Mouse (Mus musculus): ENCODE results near the gene Lpcat2b.
"Not testable (repeated sequence)": the region's sequence is repeated elsewhere in the genome, so short reads cannot be mapped to it uniquely, and the experiment has no call there.

Gene Lpcat2b

DNA sequence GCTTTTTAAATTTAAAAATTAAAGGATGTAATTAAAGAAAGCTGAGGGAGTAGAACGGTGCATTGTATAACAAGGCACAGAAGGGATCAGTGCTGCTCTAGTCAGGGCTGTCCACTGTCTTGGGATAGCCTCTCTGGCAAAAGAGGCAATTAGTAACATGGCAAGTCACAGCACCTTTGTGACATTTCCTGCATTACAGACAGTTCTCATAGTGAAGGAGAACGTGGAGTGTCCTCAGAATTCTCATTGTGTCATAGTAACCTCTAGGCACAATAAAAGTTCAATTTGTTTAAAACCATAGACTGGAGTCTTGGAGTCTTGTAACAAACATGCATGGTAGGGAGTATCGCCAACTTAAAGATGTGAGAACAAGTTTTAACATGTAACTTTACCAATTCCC lies at the start of gene Lpcat2b:
Gene Lpcat2b, plus strand, starts transcription at position 301 of the 400 bp plus-strand sequence.
- CTCF ChIA-PET, result no interaction called here
- POLR2A ChIA-PET, result no interaction called here

DNA sequence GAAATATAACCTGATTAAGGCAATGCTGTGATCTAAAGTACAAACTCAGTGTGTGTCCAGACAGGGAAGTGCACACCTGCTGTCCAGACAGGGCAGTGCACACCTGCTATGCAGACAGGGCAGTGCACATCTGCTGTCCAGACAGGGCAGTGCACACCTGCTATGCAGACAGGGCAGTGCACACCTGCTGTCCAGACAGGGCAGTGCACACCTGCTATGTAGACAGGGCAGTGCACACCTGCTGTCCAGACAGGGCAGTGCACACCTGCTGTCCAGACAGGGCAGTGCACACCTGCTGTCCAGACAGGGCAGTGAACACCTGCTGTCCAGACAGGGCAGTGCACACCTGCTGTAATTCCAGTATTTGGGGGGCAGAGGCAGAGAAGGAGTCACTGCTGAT lies 44.9 kb upstream of the Lpcat2b start:
- CTCF ChIA-PET, POLR2A ChIA-PET: not testable (repeated sequence)

GRCm38 (mm10) chr5:107387788-107388187 lies 43.6 kb upstream of the Lpcat2b start:
- POLR2A ChIA-PET, result interaction anchor here in 1 of 4 experiments (1.4 kb wide), 1 partner anchor 21 kb away, joined by 4 read pairs; no protein-coding TSS in a partner anchor
- CTCF ChIA-PET, result no interaction called here

- POLR2A ChIA-PET, result interaction anchor here in 1 of 4 experiments (1.4 kb wide), 1 partner anchor 22 kb away, joined by 4 read pairs; no protein-coding TSS in a partner anchor
- CTCF ChIA-PET, result interaction anchor here in 1 of 4 experiments (0.6 kb wide), 1 partner anchor 404 kb away, joined by 3 read pairs; no protein-coding TSS in a partner anchor
Measured at GRCm38 (mm10) chr5:107389373-107389772, 42.0 kb upstream of the Lpcat2b start.

- CTCF ChIA-PET, result no interaction called here
- POLR2A ChIA-PET, result no interaction called here
Measured at GRCm38 (mm10) chr5:107394437-107394836, 36.9 kb upstream of the Lpcat2b start.

DNA sequence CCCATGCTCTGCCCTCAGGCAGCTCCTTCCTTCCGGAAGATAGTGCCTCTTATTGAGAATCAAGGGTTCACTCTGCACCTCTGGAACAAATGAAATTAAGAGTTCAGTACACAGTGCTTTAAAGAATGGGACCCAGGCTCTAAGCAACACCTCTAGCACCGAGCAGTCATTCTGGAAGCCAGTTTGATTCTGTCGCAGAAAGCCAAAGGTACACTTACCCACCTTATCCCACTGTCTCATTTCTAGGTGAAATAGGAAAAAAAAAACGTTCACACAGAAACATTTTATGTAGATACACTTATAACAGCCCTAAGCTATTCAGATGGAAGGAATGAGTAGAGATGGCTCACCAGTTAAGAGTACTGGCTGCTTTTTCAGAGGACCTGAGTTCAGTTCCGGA lies 28.9 kb upstream of the Lpcat2b start, which contains the start of gene Ephx4:
Gene Ephx4, plus strand, starts transcription at position 301 of the 400 bp plus-strand sequence.
- ChIA-PET CTCF (interaction anchor here in 2 of 4 experiments (0.5 to 0.7 kb wide), 2 partner anchors 631 to 752 kb away, joined by 3 to 5 read pairs; no protein-coding TSS in a partner anchor), POLR2A (interaction anchor here in 2 of 4 experiments (0.7 to 1.6 kb wide), 4 partner anchors 11 to 43 kb away, joined by 3 to 6 read pairs (median 3); partner anchors contain the start of gene Btbd8 (in 1 of the 2))

DNA sequence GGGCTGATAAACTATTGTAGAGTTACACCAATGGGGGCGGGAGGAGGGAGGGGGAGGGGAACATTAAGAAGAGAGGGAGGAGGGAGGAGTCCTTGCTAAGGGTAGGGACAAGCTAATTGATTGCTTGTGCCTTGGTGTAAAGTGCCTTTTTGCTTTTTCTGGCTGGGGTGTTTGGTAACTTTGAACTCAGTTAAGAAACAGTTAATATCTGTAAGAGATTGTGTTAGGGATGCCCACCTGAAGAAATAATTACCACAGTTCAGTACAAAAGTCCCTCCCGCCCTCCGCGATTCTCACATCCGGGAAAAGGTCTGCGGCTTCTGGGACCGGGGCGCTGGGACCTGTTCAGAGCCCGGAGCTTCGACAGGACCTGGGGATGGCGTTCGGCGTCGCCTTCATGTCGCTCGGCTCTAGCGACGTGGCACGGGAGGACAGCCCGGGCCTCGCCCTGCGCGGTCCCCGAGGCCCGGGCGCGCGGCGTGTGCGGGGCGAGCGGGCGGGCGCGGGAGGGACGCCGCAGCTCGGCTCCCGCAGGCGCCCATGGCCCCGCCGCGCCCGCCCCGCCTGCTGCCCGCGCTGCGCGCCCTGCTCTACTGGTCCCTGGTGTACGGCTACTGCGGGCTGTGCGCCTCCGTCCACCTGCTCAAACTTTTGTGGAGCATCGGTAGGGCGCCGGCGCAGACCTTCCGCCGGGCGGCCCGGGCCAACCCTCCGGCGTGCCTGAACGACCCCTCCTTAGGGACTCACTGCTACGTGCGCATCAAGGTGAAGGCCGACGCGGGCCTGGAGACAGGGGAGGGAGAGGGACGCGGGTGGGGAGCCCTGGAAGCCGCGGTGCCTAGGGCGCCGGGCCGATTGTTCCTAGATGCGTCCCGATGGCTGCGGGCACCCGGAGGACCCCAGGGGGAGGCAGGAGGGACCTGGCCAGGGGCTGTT lies 28.1 kb upstream of the Lpcat2b start:
- POLR2A ChIA-PET, result interaction anchor here in 2 of 4 experiments (0.6 to 1.6 kb wide), 7 partner anchors 10 to 213 kb away, joined by 3 to 6 read pairs (median 3); partner anchors contain the start of gene Btbd8 (in 1 of the 2)
- CTCF ChIA-PET, result interaction anchor here in 3 of 4 experiments (0.5 to 0.7 kb wide), 4 partner anchors 8 to 753 kb away, joined by 3 to 9 read pairs (median 4); no protein-coding TSS in a partner anchor

DNA sequence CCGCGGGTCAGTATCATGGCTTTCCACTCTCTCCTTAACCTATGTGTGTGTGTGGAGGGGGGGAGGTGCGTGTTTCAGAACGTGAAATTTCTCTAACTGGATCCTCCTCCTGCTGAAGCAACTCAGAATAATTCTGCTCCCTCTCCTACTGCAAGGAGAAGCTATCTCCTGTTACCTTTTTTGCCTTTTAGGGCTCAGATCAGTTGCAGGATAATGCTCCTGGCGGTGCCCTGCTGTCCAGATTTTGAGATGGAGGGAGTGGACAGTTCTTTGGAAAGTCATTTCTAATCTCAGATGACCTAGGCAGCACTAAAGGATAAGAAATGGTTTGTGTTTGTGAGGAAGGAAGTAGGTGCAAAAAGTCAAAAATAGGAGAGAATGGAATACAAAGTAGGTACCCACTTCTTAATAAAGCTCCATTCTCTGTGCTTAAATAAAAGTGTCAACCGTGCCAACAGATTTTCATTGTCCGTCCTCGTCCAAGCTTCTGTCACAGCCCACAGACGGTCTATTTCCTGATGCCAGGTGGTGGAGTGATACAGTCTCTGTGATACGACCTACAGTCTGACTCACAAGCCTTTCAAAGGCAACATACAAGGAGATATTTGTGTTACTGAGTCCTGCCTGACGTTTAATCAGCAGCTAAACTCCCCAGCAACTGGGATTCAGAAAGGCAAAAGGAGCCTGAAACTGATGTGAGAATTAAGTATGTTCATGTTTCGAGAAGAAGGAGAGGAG lies 27.2 kb upstream of the Lpcat2b start:
- CTCF ChIA-PET, result interaction anchor here in 1 of 4 experiments (0.6 kb wide), 1 partner anchor 309 kb away, joined by 3 read pairs; no protein-coding TSS in a partner anchor
- POLR2A ChIA-PET, result interaction anchor here in 1 of 4 experiments (0.5 to 1.2 kb wide), 5 partner anchors 9 to 1290 kb away, joined by 3 to 4 read pairs (median 3); no protein-coding TSS in a partner anchor

DNA sequence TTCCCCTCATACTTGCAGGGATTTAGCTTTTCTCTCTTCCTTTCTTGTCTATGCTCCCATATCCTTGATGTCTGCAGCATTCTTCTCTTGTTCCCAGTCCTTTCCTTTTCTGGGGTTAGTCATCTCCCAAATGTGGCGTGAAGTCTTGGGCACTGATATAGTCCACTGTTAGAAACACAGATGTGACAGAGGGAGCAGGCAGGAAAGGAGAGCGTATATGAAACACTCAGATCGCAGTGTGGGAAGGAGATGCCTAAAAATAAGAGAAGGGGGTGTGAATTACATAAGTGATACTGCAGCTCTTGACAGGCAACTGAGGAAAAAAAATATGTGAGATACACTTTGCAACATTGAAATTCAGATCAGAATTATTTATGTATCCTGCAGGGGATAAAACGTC lies 26.0 kb upstream of the Lpcat2b start:
- ChIA-PET CTCF (no interaction called here), POLR2A (no interaction called here)

DNA sequence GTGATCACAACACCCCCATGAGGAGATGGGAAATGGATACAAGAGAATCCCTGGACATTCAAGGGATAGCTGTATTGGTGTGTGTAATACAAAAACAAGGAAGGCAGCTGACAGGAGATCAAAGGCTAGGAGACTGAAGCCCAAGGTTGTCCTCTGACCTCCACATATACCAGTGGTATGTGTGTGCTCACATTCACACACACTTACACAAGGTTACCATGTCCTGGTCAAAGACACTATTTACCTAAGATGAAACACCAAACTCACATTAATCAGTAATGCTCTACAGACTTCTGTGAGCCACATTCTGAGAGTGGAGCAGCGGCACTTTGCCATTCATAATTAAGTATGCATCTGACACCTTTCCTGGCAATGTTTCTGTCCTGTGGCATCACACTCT lies 21.0 kb upstream of the Lpcat2b start:
- POLR2A ChIA-PET, result interaction anchor here in 1 of 4 experiments (1.1 kb wide), 1 partner anchor 10 kb away, joined by 4 read pairs; no protein-coding TSS in a partner anchor
- CTCF ChIA-PET, result no interaction called here

GRCm38 (mm10) chr5:107411326-107411725 lies 20.0 kb upstream of the Lpcat2b start:
- ChIA-PET CTCF (interaction anchor here in 2 of 4 experiments (0.5 to 0.7 kb wide), 3 partner anchors 8 to 138 kb away, joined by 3 to 14 read pairs (median 4); no protein-coding TSS in a partner anchor), POLR2A (interaction anchor here in 1 of 4 experiments (0.6 kb wide), 1 partner anchor 1259 kb away, joined by 5 read pairs; no protein-coding TSS in a partner anchor)

DNA sequence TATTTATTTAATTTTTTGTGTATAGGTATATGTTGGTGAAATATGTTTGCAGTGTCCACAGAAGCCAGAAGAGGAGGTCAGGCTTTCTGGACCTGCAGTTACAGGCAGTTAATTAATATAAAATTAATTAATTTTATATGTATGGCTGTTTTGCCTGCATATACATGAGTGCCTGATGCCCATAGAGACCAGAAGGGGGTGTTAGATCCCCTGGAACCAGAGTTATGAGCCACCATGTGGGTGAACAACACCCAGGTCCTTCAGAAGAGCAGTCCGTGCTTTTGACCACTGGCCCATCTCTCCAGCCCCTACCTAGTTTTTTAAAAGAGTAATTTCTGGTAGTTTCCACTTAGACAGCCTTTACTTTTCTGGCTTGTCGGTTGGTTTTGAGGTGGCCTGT lies 19.1 kb upstream of the Lpcat2b start:
- ChIA-PET CTCF (interaction anchor here in 1 of 4 experiments (0.7 kb wide), 1 partner anchor 125 kb away, joined by 4 read pairs; no protein-coding TSS in a partner anchor), POLR2A (no interaction called here)

GRCm38 (mm10) chr5:107415098-107415497 lies 16.3 kb upstream of the Lpcat2b start:
- CTCF ChIA-PET, result no interaction called here

GRCm38 (mm10) chr5:107421676-107422075 lies 9.7 kb upstream of the Lpcat2b start:
- ChIA-PET CTCF (no interaction called here), POLR2A (no interaction called here)

More at GRCm38 (mm10) chr5:107415098-107415497, 16.3 kb upstream of the Lpcat2b start:
- POLR2A ChIA-PET, result no interaction called here

DNA sequence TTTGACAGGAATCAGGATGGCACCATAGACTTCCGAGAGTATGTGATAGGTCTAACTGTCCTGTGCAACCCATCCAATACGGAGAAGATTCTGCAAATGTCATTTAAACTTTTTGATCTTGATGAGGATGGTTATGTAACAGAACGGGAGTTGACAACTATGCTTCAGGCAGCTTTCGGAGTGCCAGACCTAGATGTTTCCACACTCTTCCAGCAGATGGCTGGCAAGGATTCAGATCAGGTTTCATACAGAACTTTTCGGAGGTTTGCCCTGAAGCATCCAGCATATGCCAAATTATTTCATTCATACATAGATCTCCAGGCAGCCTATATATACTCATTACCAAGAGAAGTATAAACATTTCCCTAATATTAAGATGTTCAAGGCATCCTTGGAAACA lies 2.7 kb downstream of the Lpcat2b start:
- POLR2A ChIA-PET, result no interaction called here
- CTCF ChIA-PET, result interaction anchor here in 1 of 4 experiments (0.5 kb wide), 1 partner anchor 288 kb away, joined by 6 read pairs; no protein-coding TSS in a partner anchor

GRCm38 (mm10) chr5:107436185-107436584 lies 4.8 kb downstream of the Lpcat2b start:
- POLR2A ChIA-PET, result interaction anchor here in 2 of 4 experiments (0.7 to 1.9 kb wide), 2 partner anchors 33 to 404 kb away, joined by 6 to 8 read pairs; partner anchors contain the start of gene Ephx4 (in 1 of the 2)
- CTCF ChIA-PET, result interaction anchor here in 1 of 4 experiments (0.6 kb wide), 1 partner anchor 559 kb away, joined by 3 read pairs; no protein-coding TSS in a partner anchor

GRCm38 (mm10) chr5:107436587-107437209 lies 5.3 kb downstream of the Lpcat2b start:
- CTCF ChIA-PET, result no interaction called here
- POLR2A ChIA-PET, result interaction anchor here in 2 of 4 experiments (0.7 to 1.9 kb wide), 2 partner anchors 34 to 405 kb away, joined by 6 to 8 read pairs; partner anchors contain the start of gene Ephx4 (in 1 of the 2)

All from embryonic stem cell, embryonic (primary cell).